Mouse (Mus musculus) liver, postnatal 0 days (tissue): Measurements from ENCODE around the gene Ggcx. TPM values are rescaled to one million over a fixed set of nuclear protein-coding genes. Genes with fewer than 3 reads are reported as not detected.

ENCODE experiments used
- ATAC-seq: fragments of 200-750 bp; cut with Nextera tagmentation; 2 replicates; pipeline ENCODE4 v1.8.0; 2017; ENCODE audit warnings: mild to moderate bottlenecking, moderate library complexity
- DNase-seq: peaks from one replicate; pipeline ENCODE4 v3.0.0-alpha.2; 2016
- H3K27ac ChIP-seq: fragments of 300-500 bp; sonication (generic); 2 replicates; pipeline ENCODE4 v1.5.1; 2014; ENCODE audit warnings: antibody characterized with exemption, moderate library complexity, mild to moderate bottlenecking, low read depth
- H3K27me3 ChIP-seq: fragments of 300-500 bp; sonication (generic); 2 replicates; pipeline ENCODE4 v1.6.1; 2014; ENCODE audit warnings: low read length, control low read depth, mixed read lengths; ENCODE audit not compliant: insufficient read depth
- H3K36me3 ChIP-seq: fragments of 300-500 bp; sonication (generic); replicated peaks from 2 replicates; pipeline ENCODE4 v1.6.1; 2014; ENCODE audit warnings: mild to moderate bottlenecking, control low read depth, low read length, moderate library complexity, mixed read lengths; ENCODE audit not compliant: insufficient read depth
- H3K4me1 ChIP-seq: fragments of 300-500 bp; sonication (generic); 2 replicates; pipeline ENCODE4 v1.6.1; 2014; ENCODE audit warnings: antibody characterized with exemption, mild to moderate bottlenecking, control low read depth; ENCODE audit not compliant: insufficient read depth
- H3K4me2 ChIP-seq: fragments of 300-500 bp; sonication (generic); 2 replicates; pipeline ENCODE4 v1.6.1; 2014; ENCODE audit warnings: low read depth, mild to moderate bottlenecking, low read length, moderate library complexity, mixed read lengths
- H3K4me3 ChIP-seq: fragments of 300-500 bp; sonication (generic); 2 replicates; pipeline ENCODE4 v1.5.1; 2014; ENCODE audit warnings: low read depth, low read length
- H3K9ac ChIP-seq: fragments of 300-500 bp; sonication (generic); replicated peaks from 2 replicates; pipeline ENCODE4 v1.6.1; 2014; ENCODE audit warnings: mild to moderate bottlenecking, moderate library complexity
- H3K9me3 ChIP-seq: fragments of 300-500 bp; sonication (generic); 2 replicates; pipeline ENCODE4 v1.6.1; 2016; ENCODE audit warnings: mild to moderate bottlenecking, control low read depth, low read length, mixed read lengths
- CTCF ChIP-seq: sonication (generic); IDR thresholded peaks from 2 replicates; pipeline ENCODE4 v1.5.1; 2016; ENCODE audit warnings: antibody characterized with exemption, low read depth
- EP300 ChIP-seq: IDR thresholded peaks from 2 replicates; pipeline ENCODE4 v1.6.1; 2016; ENCODE audit warnings: antibody characterized with exemption, low read depth, mild to moderate bottlenecking
- WGBS: fragments of 180-500 bp; shearing (Covaris S2); extraction: QIAGEN DNeasy Blood & Tissue Kit; methylation state at CpG from one replicate; pipeline ENCODE4 v1.1.7; 2014; ENCODE audit not compliant: insufficient replicate concordance; 5-methylcytosine and 5-hydroxymethylcytosine counted together
- polyA plus RNA-seq: library from polyadenylated mRNA; unstranded; fragments of >200 nt; fragmentation: Nextera tagmentation; extraction: Ambion mirVana; gene quantifications from 2 replicates; pipeline ENCODE4 v1.2.1, GENCODE M21; 2015

Ggcx gene
- polyA plus RNA-seq, result 16.2 and 20.7 TPM in 2 replicates

DNA sequence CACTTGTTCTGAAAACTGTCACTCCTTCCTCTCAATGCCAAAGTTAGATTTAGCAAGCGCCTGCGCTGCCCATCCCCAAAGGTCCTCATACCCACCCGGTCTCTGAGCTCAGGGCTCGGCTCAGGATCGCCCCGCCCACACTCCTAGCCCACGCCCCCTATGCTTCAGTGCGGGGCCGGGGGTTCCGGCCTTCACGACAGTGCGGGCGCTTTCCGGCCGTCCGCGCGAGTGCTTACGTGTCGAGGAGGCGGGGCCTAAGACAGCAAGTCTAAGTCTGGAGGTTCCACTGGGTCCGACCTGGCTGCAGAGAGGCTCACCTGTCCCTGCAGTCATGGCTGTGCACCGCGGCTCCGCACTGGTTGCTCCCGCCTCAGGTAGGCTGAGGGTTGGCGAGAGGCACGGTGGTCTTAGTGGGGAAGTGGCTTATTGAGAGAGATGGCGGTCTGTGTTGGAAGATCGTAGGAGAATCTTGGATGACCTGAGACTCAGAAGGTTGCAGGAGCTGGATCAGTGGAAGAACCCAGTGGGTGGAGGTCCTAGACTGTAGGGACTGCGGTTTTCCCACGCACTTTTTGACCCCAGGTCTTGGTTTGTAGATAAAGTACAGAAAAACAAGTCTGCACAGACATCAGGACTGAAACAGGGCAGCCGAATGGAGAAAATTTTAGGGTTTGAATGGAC, at the start of gene Ggcx:
Gene Ggcx (plus strand): TSS at position 233 of the 681 bp plus-strand sequence.
- Histone ChIP-seq H3K4me1 (peaks cover 26% of the 10 kb centered on the region), H3K4me2 (peak within 1 kb of the TSS; percentile 92), H3K36me3 (peaks cover 15% of the 10 kb centered on the region), H3K27me3 (no peaks in the 10 kb centered on the region), H3K27ac (peak within 1 kb of the TSS; percentile 73), H3K9ac (peak within 1 kb of the TSS; percentile 76), H3K4me3 (peak within 1 kb of the TSS; percentile 72), H3K9me3 (no peaks in the 10 kb centered on the region)
- WGBS, result 1% methylated on average over 33 of the region's 33 CpGs
- TF ChIP-seq CTCF (peak; percentile 21; the same call in 1 of the 2 replicates), EP300 (no peak)
- ATAC-seq, result peak; percentile 88
- peak; percentile 95 for DNase-seq

- 56% methylated on average over 6 of the region's 6 CpGs for WGBS
- no peak for TF ChIP-seq CTCF
- no peak for TF ChIP-seq EP300
- ATAC-seq (no peak), DNase-seq (no peak)
- no peak overlapping the region for H3K4me2 ChIP-seq
- H3K27me3 ChIP-seq, result no peaks in the 10 kb centered on the region
- H3K27ac ChIP-seq, result no peak overlapping the region
- peaks cover 22% of the 10 kb centered on the region for H3K4me1 ChIP-seq
- H3K4me3 ChIP-seq, result no peak overlapping the region
- no peaks in the 10 kb centered on the region for H3K9me3 ChIP-seq
- H3K36me3 ChIP-seq, result peaks cover 21% of the 10 kb centered on the region
- no peak overlapping the region for H3K9ac ChIP-seq
Observed at GRCm38 (mm10) chr6:72364985-72365384, 49.1 kb upstream of the Ggcx start.

DNA sequence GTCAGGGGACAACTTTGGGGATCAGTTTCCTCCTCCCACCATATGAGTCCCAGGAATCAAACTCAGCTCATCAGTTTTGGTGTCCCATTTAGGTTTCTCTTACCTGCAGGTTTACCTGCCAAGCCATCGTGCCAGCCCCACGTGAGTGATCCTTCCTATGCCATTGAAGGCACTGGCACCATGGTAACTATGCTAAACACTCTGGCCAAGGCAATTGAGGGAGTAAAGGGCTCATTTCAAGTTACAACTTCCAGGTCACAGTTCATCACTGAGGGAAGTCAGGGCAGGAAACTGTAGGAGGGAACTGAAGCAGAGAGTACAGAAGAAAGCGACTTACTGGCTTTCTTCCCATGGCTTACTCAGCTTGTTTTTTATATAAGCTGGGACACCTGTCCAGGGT, 47.8 kb upstream of the Ggcx start:
- no peak for TF ChIP-seq EP300
- no peak for TF ChIP-seq CTCF
- no peak overlapping the region for H3K9ac ChIP-seq
- no peaks in the 10 kb centered on the region for H3K9me3 ChIP-seq
- no peak overlapping the region for H3K4me3 ChIP-seq
- ATAC-seq (no peak), DNase-seq (no peak)
- no peaks in the 10 kb centered on the region for H3K27me3 ChIP-seq
- H3K4me2 ChIP-seq, result no peak overlapping the region
- H3K27ac ChIP-seq, result no peak overlapping the region
- peaks cover 17% of the 10 kb centered on the region for H3K4me1 ChIP-seq
- WGBS, result 59% methylated on average over 3 of the region's 3 CpGs
- H3K36me3 ChIP-seq, result peaks cover 12% of the 10 kb centered on the region

DNA sequence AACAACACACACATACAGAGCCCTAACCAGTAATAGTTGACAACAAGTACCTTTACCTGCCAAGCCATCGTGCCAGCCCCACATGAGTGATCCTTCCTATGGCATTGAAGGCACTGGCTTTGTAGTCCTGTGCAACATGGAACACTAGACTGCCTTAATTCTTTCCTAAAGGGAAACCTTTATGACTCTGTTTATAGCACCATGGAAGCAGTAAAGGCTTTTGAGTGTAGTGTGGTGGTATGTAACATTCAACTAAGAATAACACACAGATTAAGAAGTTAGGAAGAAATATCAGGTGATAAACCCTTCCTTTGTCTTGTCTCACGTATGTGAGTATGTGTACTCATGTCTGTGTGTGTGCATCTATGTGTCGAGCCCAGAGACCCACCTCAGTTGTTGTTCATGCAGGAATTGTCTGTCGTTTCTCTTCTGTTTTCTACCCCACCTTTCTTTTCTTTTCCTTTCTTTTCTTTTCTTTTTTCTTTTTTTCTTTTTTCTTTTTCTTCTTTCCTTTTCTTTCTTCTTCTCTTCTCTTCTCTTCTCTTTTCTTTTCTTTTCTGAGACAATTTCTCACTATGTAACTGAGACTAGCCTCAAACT, 47.2 kb upstream of the Ggcx start, which contains the start of gene Rnf181:
Gene Rnf181 (minus strand): TSS at position 113 of the 600 bp plus-strand sequence.
- Histone ChIP-seq H3K9ac (no peak within 1 kb of the TSS), H3K4me3 (no peak within 1 kb of the TSS), H3K27ac (no peak within 1 kb of the TSS), H3K4me1 (peaks cover 20% of the 10 kb centered on the region), H3K36me3 (peaks cover 12% of the 10 kb centered on the region), H3K9me3 (no peaks in the 10 kb centered on the region), H3K4me2 (no peak within 1 kb of the TSS), H3K27me3 (no peaks in the 10 kb centered on the region)
- no peak for ATAC-seq
- DNase-seq, result no peak
- WGBS, result 78% methylated on average over 4 of the region's 4 CpGs
- TF ChIP-seq EP300 (no peak), CTCF (no peak)

- Histone ChIP-seq H3K9me3 (no peaks in the 10 kb centered on the region), H3K27ac (no peak overlapping the region), H3K36me3 (peaks cover 12% of the 10 kb centered on the region), H3K4me3 (no peak overlapping the region), H3K4me2 (no peak overlapping the region), H3K27me3 (no peaks in the 10 kb centered on the region), H3K4me1 (peaks cover 22% of the 10 kb centered on the region), H3K9ac (no peak overlapping the region)
- WGBS, result 82% methylated on average over 4 of the region's 4 CpGs
- no peak for TF ChIP-seq EP300
- DNase-seq (no peak), ATAC-seq (no peak)
Observed at GRCm38 (mm10) chr6:72367460-72367974, 46.6 kb upstream of the Ggcx start.

GRCm38 (mm10) chr6:72369557-72369956, 44.6 kb upstream of the Ggcx start:
- ATAC-seq (no peak), DNase-seq (no peak)
- no peaks in the 10 kb centered on the region for H3K9me3 ChIP-seq
- H3K27me3 ChIP-seq, result no peaks in the 10 kb centered on the region
- no peak overlapping the region for H3K4me3 ChIP-seq
- WGBS, result 84% methylated on average over 4 of the region's 4 CpGs
- peaks cover 29% of the 10 kb centered on the region for H3K4me1 ChIP-seq
- TF ChIP-seq EP300 (no peak), CTCF (peak; percentile 51)
- H3K27ac ChIP-seq, result no peak overlapping the region
- H3K4me2 ChIP-seq, result no peak overlapping the region
- H3K36me3 ChIP-seq, result peaks cover 12% of the 10 kb centered on the region
- H3K9ac ChIP-seq, result no peak overlapping the region
